Mouse (Mus musculus) bone marrow, adult 2 months (tissue): ENCODE results near the gene Gpr45.

ENCODE experiments used
- CTCF ChIP-seq: fragments of 200-500 bp; IDR thresholded peaks from 2 replicates; pipeline ENCODE4 v1.5.1; 2011; ENCODE audit warnings: low read length, control low read depth; ENCODE audit not compliant: control insufficient read depth, insufficient read depth
- POLR2A ChIP-seq: fragments of 200-500 bp; IDR thresholded peaks from 2 replicates; pipeline ENCODE4 v1.6.1; 2011; ENCODE audit warnings: low read depth, mild to moderate bottlenecking, control low read depth, low read length, borderline replicate concordance; ENCODE audit not compliant: control insufficient read depth

DNA sequence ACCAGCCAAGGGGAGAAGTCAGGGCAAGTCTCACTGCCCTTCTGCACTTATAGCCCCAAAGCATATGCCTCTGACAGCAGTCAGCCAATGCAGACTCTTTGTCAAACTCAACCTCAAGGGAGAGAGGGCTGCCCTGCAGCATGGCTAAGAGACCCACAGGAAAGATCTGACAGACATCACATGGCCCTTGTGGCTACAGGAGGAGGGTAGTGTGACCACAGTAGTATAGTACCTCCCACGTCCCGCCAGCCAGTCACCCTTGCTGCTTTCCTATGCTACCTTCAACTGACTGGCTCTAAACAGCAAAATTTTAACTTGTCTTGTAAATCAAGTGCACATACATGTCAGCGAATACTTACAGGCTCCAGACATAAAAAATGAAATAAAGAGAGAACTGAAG is 31.4 kb downstream of the Gpr45 start:
- TF ChIP-seq POLR2A, result no peak
- TF ChIP-seq CTCF, result no peak
